ENCODE assay signal across 8 mouse cellular contexts in genomic region chr17:78836056-78836455, GRCm38 (mm10). TPM values are rescaled to one million over a fixed set of nuclear protein-coding genes. Genes with fewer than 3 reads are reported as not detected.
A peak's percentile ranks its signal among the peaks of the same experiment; 100 is the strongest.
DNase-seq lines count a peak whose midpoint lies in the region; ATAC-seq and TF ChIP-seq lines count a peak whose summit lies in the region.

No protein-coding gene starts in this region.

- no peak for TF ChIP-seq EP300 in liver, embryonic 14.5 days (IDR thresholded peaks at IDR 0.05; ENCODE audit: low read depth)

- no peak for DNase-seq in heart, embryonic 10.5 days (ENCODE audit: low spot score)
- no peak for DNase-seq in heart, adult 11 months
- DNase-seq in CD4-positive helper T cell, adult 2 months (ENCODE audit: low read depth, low spot score), result peak; percentile 36
- DNase-seq in liver, embryonic 14.5 days (ENCODE audit: low read depth in 3 of 3, low spot score in 3 of 3), result peak in 2 of 3 experiments; percentile 20 to 37
- DNase-seq in frontal cortex, adult 2 months (ENCODE audit: extremely low spot score in 1 of 2, low spot score in 1 of 2), result no peak
- no peak for DNase-seq in adrenal gland, postnatal 4 days (ENCODE audit: low spot score in 2 of 2)
- no peak for DNase-seq in kidney, adult 11 months

- no peaks in the 10 kb centered on the region for H3K4me1 ChIP-seq in heart, embryonic 10.5 days
- 0 out of 2 replicates have a peak, but pooled peaks cover 2% of the 10 kb centered on the region for H3K4me1 ChIP-seq in embryonic fibroblast, embryonic 13.5 days (ENCODE audit: control insufficient read depth, insufficient read depth, low read length)
- H3K4me1 ChIP-seq in liver, embryonic 14.5 days (replicated peaks; ENCODE audit: control insufficient read depth in 2 of 2, insufficient read depth in 2 of 2, low read length in 1 of 2), result peaks cover 2 to 3% of the 10 kb centered on the region in 2 experiments; a peak in 1 of 4 replicates

- H3K9ac ChIP-seq in liver, embryonic 14.5 days (replicated peaks), result peak overlapping the region; percentile 65

- no peak for TF ChIP-seq CTCF in embryonic fibroblast, embryonic 13.5 days (IDR thresholded peaks at IDR 0.05; ENCODE audit: borderline replicate concordance, insufficient read depth, low read length)
- no peak for TF ChIP-seq CTCF in liver, embryonic 14.5 days (IDR thresholded peaks at IDR 0.05; ENCODE audit: low read depth)

- H3K4me3 ChIP-seq in heart, embryonic 10.5 days, result peak overlapping the region; percentile 92
- peak overlapping the region; percentile 92 for H3K4me3 ChIP-seq in embryonic fibroblast, embryonic 13.5 days (ENCODE audit: insufficient read depth, low read length)
- H3K4me3 ChIP-seq in liver, embryonic 14.5 days (ENCODE audit: insufficient read depth in 1 of 2, low read depth in 2 of 2, low read length in 2 of 2), result peak overlapping the region; percentile 68 to 72

- TF ChIP-seq POLR2A in embryonic fibroblast, embryonic 13.5 days (IDR thresholded peaks at IDR 0.05; ENCODE audit: low read depth, low read length), result no peak

- H3K27ac ChIP-seq in heart, embryonic 10.5 days, result peak overlapping the region; percentile 90
- peak overlapping the region; percentile 62; the same call in 1 of the 2 replicates for H3K27ac ChIP-seq in embryonic fibroblast, embryonic 13.5 days (ENCODE audit: insufficient read depth, low read length)
- peak overlapping the region; percentile 76 for H3K27ac ChIP-seq in liver, embryonic 14.5 days

- H3K36me3 ChIP-seq in heart, embryonic 10.5 days, result peaks cover 26% of the 10 kb centered on the region
- peaks cover 8% of the 10 kb centered on the region for H3K36me3 ChIP-seq in liver, embryonic 14.5 days (replicated peaks; ENCODE audit: control insufficient read depth, insufficient read depth, low read depth)

- 40% methylated on average over 2 of the region's 2 CpGs for WGBS in heart, embryonic 10.5 days
- WGBS in liver, embryonic 14.5 days (ENCODE audit: insufficient replicate concordance), result 34% methylated on average over 2 of the region's 2 CpGs

- no peaks in the 10 kb centered on the region for H3K27me3 ChIP-seq in heart, embryonic 10.5 days (ENCODE audit: insufficient read depth, poor library complexity, severe bottlenecking)
- no peaks in the 10 kb centered on the region for H3K27me3 ChIP-seq in liver, embryonic 14.5 days (ENCODE audit: control insufficient read depth, insufficient read depth, low read length)

- no peaks in the 10 kb centered on the region for H3K9me3 ChIP-seq in heart, embryonic 10.5 days
- H3K9me3 ChIP-seq in liver, embryonic 14.5 days (ENCODE audit: control insufficient read depth, low read length), result no peaks in the 10 kb centered on the region

- H3K4me2 ChIP-seq in liver, embryonic 14.5 days (ENCODE audit: low read depth), result peak overlapping the region; percentile 87

- no peak for ATAC-seq in liver, embryonic 14.5 days (ENCODE audit: insufficient read depth)

RNA-seq across cellular contexts. Expression of gene Gpatch11, which starts 0.7 kb away (rescaled TPM):
- 32.8 and 33.3 TPM in 2 replicates for polyA plus RNA-seq in heart, embryonic 10.5 days (2016; fragmentation: Nextera tagmentation; extraction: Ambion mirVana)
- polyA plus RNA-seq in embryonic fibroblast, embryonic 13.5 days (2011; ENCODE audit: insufficient read length, low read depth, missing spikeins), result 34.6 and 43.3 TPM in 2 replicates
- polyA plus RNA-seq in liver, embryonic 14.5 days (2012; rRNA removed), result 5.1 and 7.1 TPM in 2 replicates
- polyA plus RNA-seq in liver, embryonic 14.5 days (2014; fragmentation: Nextera tagmentation; extraction: Ambion mirVana), result 16.1 and 17.6 TPM in 2 replicates
- 29.8 and 33.0 TPM in 2 replicates for polyA plus RNA-seq in frontal cortex, adult 2 months (2012; rRNA removed)
- 10 to 100 TPM; 24.8 to 26.2 TPM for total RNA-seq in adrenal gland, postnatal 4 days (2021)

RNA-seq across cellular contexts. Expression of gene Heatr5b, which starts 0.9 kb away (rescaled TPM):
- polyA plus RNA-seq in heart, embryonic 10.5 days (2016; fragmentation: Nextera tagmentation; extraction: Ambion mirVana), result 16.2 and 20.1 TPM in 2 replicates
- 28.5 and 31.0 TPM in 2 replicates for polyA plus RNA-seq in embryonic fibroblast, embryonic 13.5 days (2011; ENCODE audit: insufficient read length, low read depth, missing spikeins)
- polyA plus RNA-seq in liver, embryonic 14.5 days (2012; rRNA removed), result 5.3 and 5.6 TPM in 2 replicates
- polyA plus RNA-seq in liver, embryonic 14.5 days (2014; fragmentation: Nextera tagmentation; extraction: Ambion mirVana), result 3.5 and 3.8 TPM in 2 replicates
- 26.9 and 28.9 TPM in 2 replicates for polyA plus RNA-seq in frontal cortex, adult 2 months (2012; rRNA removed)
- 10 to 100 TPM; 21.4 to 25.3 TPM for total RNA-seq in adrenal gland, postnatal 4 days (2021)

RNA-seq across cellular contexts. Expression of gene Eif2ak2, which starts 46.3 kb away (rescaled TPM):
- polyA plus RNA-seq in heart, embryonic 10.5 days (2016; fragmentation: Nextera tagmentation; extraction: Ambion mirVana), result 7.3 and 9.7 TPM in 2 replicates
- 43.8 and 51.7 TPM in 2 replicates for polyA plus RNA-seq in embryonic fibroblast, embryonic 13.5 days (2011; ENCODE audit: insufficient read length, low read depth, missing spikeins)
- 1.6 and 3.4 TPM in 2 replicates for polyA plus RNA-seq in liver, embryonic 14.5 days (2012; rRNA removed)
- 4.3 and 6.0 TPM in 2 replicates for polyA plus RNA-seq in liver, embryonic 14.5 days (2014; fragmentation: Nextera tagmentation; extraction: Ambion mirVana)
- 3.1 and 4.2 TPM in 2 replicates for polyA plus RNA-seq in frontal cortex, adult 2 months (2012; rRNA removed)
- total RNA-seq in adrenal gland, postnatal 4 days (2021), result 10 to 100 TPM; 40.2 to 43.8 TPM

Comparison
In these comparisons a context has a peak if more than half of its experiments do, and no peak if none do; other contexts are left out.
1. DNase-seq: peak in CD4-positive helper T cell, adult 2 months (single experiment) and liver, embryonic 14.5 days (2 of 3); none in heart, embryonic 10.5 days (single experiment), heart, adult 11 months (single experiment), frontal cortex, adult 2 months (0 of 2), adrenal gland, postnatal 4 days (0 of 2) and kidney, adult 11 months (single experiment).
2. Peak in every context shown above with its lines, with median percentiles within 50 percentile points of each other: H3K27ac ChIP-seq and H3K4me3 ChIP-seq.